Mouse (Mus musculus): ENCODE data around the gene Ccl5. TPM values are rescaled to one million over a fixed set of nuclear protein-coding genes. Genes with fewer than 3 reads are reported as not detected.
"Not testable (repeated sequence)": the region's sequence is repeated elsewhere in the genome, so short reads cannot be mapped to it uniquely, and the experiment has no call there.

The Ccl5 gene
- polyA plus RNA-seq, 1 experiment from 2014 or later = 3.5 TPM

DNA sequence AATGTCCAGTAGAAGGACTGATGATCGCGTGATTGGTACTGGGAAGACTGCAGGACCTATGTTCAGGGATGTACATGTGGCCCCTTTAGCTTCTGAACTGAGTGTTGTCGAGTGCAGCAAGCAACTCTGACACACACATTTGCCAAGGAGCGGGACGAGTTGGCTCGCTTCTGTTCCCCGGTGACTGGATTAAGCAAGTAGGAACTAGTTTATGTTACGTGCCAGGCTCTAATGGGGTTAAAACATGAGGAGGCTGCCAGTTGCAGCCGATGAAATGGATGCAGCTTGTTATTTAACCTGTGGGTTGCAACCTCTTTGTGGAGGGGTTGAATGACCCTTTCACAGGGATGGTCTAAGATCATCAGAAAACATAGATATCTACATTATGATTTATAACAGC is 37.7 kb upstream of the Ccl5 start:
- Histone ChIP-seq H3K4me2 (ENCODE audit: low read depth, low read length) (no peak overlapping the region), H3K9ac (ENCODE audit: low read depth, low read length) (no peak overlapping the region), H3K4me3 (ENCODE audit: low read length) (no peak overlapping the region), H3K27me3 (replicated peaks; ENCODE audit: control insufficient read depth, insufficient read depth, low read length) (no peaks in the 10 kb centered on the region), H3K36me3 (ENCODE audit: control insufficient read depth, insufficient read depth, low read length) (no peaks in the 10 kb centered on the region), H3K4me1 (ENCODE audit: control insufficient read depth, insufficient read depth, low read length) (no peaks in the 10 kb centered on the region), H3K27ac (ENCODE audit: low read length) (no peak overlapping the region), H3K9me3 (ENCODE audit: control insufficient read depth, low read length) (no peaks in the 10 kb centered on the region)
- 91% methylated on average over 9 of the region's 9 CpGs for WGBS
- ATAC-seq = no peak

DNA sequence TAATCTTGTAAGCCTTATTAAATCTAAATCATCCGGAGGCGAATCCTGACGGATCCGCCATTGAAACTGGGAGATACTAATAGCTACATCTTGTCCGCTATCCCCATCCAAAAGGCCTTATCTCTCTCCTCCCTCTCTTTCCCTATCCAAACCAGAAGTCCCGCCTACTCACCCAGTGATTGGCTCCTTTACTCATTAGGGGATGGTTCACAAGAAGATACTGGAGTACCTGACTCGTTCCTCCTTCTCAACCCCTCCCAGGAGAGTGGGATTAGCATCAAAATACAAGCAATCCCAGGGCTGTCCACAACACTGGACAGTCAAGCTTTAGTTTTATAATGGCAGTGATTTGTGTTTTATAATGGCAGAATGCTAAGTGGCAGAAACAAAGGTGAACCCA is 37.0 kb upstream of the Ccl5 start:
- H3K27me3 ChIP-seq (replicated peaks; ENCODE audit: control insufficient read depth, insufficient read depth, low read length) = no peaks in the 10 kb centered on the region
- H3K4me1 ChIP-seq (ENCODE audit: control insufficient read depth, insufficient read depth, low read length) = no peaks in the 10 kb centered on the region
- H3K9ac ChIP-seq (ENCODE audit: low read depth, low read length) = no peak overlapping the region
- no peaks in the 10 kb centered on the region for H3K36me3 ChIP-seq (ENCODE audit: control insufficient read depth, insufficient read depth, low read length)
- H3K27ac ChIP-seq (ENCODE audit: low read length) = no peak overlapping the region
- ATAC-seq = no peak
- H3K4me3 ChIP-seq (ENCODE audit: low read length) = no peak overlapping the region
- H3K4me2 ChIP-seq (ENCODE audit: low read depth, low read length) = no peak overlapping the region
- no peaks in the 10 kb centered on the region for H3K9me3 ChIP-seq (ENCODE audit: control insufficient read depth, low read length)
- WGBS = 79% methylated on average over 7 of the region's 7 CpGs

DNA sequence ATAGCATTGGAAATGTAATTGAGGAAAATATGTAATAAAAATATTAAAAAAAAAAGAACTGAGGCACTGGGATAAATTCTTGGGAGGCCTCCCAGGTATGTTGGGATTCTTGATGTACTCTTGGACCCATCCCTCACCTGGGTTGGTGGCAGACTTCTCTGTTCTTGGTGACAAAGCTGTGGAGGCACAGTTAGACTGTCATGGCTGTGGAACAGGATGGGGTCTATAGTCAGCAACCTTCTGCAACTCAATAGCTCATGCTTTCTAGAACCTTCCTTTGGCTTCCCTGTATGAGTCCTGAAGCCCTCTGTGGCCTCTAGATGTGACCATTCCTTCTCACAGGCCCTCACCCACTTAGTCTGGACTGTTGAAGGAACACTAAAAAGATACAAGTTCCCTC is 36.3 kb upstream of the Ccl5 start:
- H3K4me2 ChIP-seq (ENCODE audit: low read depth, low read length) = no peak overlapping the region
- no peak overlapping the region for H3K27ac ChIP-seq (ENCODE audit: low read length)
- no peaks in the 10 kb centered on the region for H3K9me3 ChIP-seq (ENCODE audit: control insufficient read depth, low read length)
- H3K9ac ChIP-seq (ENCODE audit: low read depth, low read length) = no peak overlapping the region
- no peaks in the 10 kb centered on the region for H3K36me3 ChIP-seq (ENCODE audit: control insufficient read depth, insufficient read depth, low read length)
- no peaks in the 10 kb centered on the region for H3K4me1 ChIP-seq (ENCODE audit: control insufficient read depth, insufficient read depth, low read length)
- H3K4me3 ChIP-seq (ENCODE audit: low read length) = no peak overlapping the region
- ATAC-seq = no peak
- no peaks in the 10 kb centered on the region for H3K27me3 ChIP-seq (replicated peaks; ENCODE audit: control insufficient read depth, insufficient read depth, low read length)

DNA sequence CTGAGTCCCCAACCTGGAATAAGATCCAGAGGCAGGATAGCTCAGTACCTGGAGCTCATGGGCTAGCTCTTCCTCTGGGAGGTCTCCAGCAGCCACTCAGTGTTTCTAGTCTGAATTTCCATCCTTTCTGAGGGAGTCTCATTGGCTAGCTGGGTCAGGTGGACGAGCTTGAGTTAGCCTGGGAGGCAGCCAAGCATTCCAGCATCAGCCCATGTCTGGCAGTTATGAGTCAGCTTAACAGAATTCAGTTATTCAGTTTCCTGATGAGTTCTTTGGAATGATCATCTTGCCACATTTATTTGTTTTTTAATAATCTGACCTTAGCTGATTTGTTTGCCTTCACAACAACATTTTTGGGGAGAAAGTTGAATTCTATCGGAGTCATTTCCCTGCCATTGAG is 33.4 kb upstream of the Ccl5 start:
- WGBS = 62% methylated on average over 2 of the region's 2 CpGs
- Histone ChIP-seq H3K9ac (ENCODE audit: low read depth, low read length) (no peak overlapping the region), H3K4me2 (ENCODE audit: low read depth, low read length) (no peak overlapping the region), H3K4me3 (ENCODE audit: low read length) (no peak overlapping the region), H3K4me1 (ENCODE audit: control insufficient read depth, insufficient read depth, low read length) (no peaks in the 10 kb centered on the region), H3K36me3 (ENCODE audit: control insufficient read depth, insufficient read depth, low read length) (no peaks in the 10 kb centered on the region), H3K27me3 (replicated peaks; ENCODE audit: control insufficient read depth, insufficient read depth, low read length) (no peaks in the 10 kb centered on the region), H3K9me3 (ENCODE audit: control insufficient read depth, low read length) (no peaks in the 10 kb centered on the region), H3K27ac (ENCODE audit: low read length) (no peak overlapping the region)
- no peak for ATAC-seq

DNA sequence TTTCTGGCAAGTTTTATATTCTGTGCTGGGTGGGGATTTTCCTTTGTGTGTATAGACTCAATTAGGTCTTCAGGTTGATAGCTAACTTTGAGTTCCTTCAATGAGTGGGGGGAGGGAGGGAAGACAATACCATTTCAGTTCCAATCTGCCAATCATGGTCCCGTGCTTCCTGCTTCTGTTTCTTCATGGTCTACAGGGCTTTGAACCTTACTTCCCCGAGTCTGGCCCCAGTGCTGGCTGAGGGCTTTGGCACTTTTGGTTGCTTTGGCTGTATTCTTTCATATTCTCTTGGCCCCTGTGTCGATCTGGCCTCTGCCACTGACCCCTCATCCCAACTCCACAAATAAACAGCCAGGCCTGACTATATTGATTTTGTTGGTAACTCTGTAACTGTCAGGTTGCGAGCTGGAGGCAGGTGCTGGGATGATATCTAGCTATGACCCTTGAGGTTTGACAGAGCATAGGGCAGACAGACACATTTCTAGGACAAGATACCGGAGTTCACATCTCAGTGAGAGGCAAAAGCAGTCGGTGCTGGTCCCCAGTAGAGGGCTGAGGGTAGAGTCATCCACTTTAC is 32.1 kb upstream of the Ccl5 start:
- H3K27me3 ChIP-seq (replicated peaks; ENCODE audit: control insufficient read depth, insufficient read depth, low read length) = no peaks in the 10 kb centered on the region
- no peak overlapping the region for H3K4me2 ChIP-seq (ENCODE audit: low read depth, low read length)
- WGBS = 60% methylated on average over 6 of the region's 6 CpGs
- no peak for ATAC-seq
- H3K4me3 ChIP-seq (ENCODE audit: low read length) = no peak overlapping the region
- H3K27ac ChIP-seq (ENCODE audit: low read length) = no peak overlapping the region
- no peaks in the 10 kb centered on the region for H3K36me3 ChIP-seq (ENCODE audit: control insufficient read depth, insufficient read depth, low read length)
- H3K4me1 ChIP-seq (ENCODE audit: control insufficient read depth, insufficient read depth, low read length) = no peaks in the 10 kb centered on the region
- H3K9me3 ChIP-seq (ENCODE audit: control insufficient read depth, low read length) = no peaks in the 10 kb centered on the region
- H3K9ac ChIP-seq (ENCODE audit: low read depth, low read length) = no peak overlapping the region

DNA sequence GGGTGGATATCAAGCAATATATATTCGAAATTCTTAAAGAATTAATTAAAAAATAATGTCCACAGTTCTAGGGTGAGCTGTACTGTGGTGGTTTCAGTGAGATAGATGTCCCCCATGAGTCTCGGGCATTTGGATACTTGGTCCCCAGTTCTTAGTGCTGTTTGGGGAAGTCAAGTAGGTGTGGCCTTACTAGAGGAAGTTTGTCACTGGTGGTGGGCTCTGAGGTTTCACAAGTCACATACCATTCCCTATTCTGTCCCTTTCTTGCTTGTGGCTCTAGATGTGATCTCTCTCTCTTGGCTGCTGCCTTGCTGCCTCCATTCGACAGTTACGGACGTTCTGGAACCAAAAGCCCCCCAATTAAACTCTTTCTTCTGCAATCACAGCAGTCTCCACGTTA is 30.1 kb upstream of the Ccl5 start:
- no peak overlapping the region for H3K4me3 ChIP-seq (ENCODE audit: low read length)
- no peaks in the 10 kb centered on the region for H3K9me3 ChIP-seq (ENCODE audit: control insufficient read depth, low read length)
- no peaks in the 10 kb centered on the region for H3K27me3 ChIP-seq (replicated peaks; ENCODE audit: control insufficient read depth, insufficient read depth, low read length)
- no peak for ATAC-seq
- no peak overlapping the region for H3K4me2 ChIP-seq (ENCODE audit: low read depth, low read length)
- H3K9ac ChIP-seq (ENCODE audit: low read depth, low read length) = no peak overlapping the region
- no peak overlapping the region for H3K27ac ChIP-seq (ENCODE audit: low read length)
- no peaks in the 10 kb centered on the region for H3K36me3 ChIP-seq (ENCODE audit: control insufficient read depth, insufficient read depth, low read length)
- 0 out of 2 replicates have a peak, but pooled peaks cover 2% of the 10 kb centered on the region for H3K4me1 ChIP-seq (ENCODE audit: control insufficient read depth, insufficient read depth, low read length)
- 78% methylated on average over 6 of the region's 6 CpGs for WGBS

DNA sequence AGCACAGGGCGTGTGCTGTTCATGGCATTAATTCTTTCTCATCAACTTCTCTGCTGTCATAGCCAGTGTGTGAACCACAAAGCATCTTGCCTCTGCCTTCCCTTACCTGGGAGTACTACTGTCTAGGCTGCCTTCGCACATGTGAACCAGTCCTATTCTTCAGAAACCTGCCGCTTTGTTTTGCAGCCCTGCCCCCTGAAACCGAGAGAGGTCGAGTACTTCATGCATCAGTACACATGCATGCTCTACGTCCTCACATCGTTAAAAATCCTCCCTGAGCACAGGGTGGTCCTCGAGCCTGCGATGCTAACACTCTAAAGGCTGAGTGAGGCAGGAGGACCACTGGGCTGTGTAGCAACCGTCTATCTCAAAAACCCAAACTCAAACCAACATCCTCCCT is 26.8 kb upstream of the Ccl5 start:
- H3K36me3 ChIP-seq (ENCODE audit: control insufficient read depth, insufficient read depth, low read length) = no peaks in the 10 kb centered on the region
- no peak overlapping the region for H3K4me2 ChIP-seq (ENCODE audit: low read depth, low read length)
- 71% methylated on average over 10 of the region's 10 CpGs for WGBS
- 0 out of 2 replicates have a peak, but pooled peaks cover 2% of the 10 kb centered on the region for H3K4me1 ChIP-seq (ENCODE audit: control insufficient read depth, insufficient read depth, low read length)
- no peak overlapping the region for H3K9ac ChIP-seq (ENCODE audit: low read depth, low read length)
- no peak overlapping the region for H3K27ac ChIP-seq (ENCODE audit: low read length)
- H3K27me3 ChIP-seq (replicated peaks; ENCODE audit: control insufficient read depth, insufficient read depth, low read length) = no peaks in the 10 kb centered on the region
- H3K9me3 ChIP-seq (ENCODE audit: control insufficient read depth, low read length) = no peaks in the 10 kb centered on the region
- H3K4me3 ChIP-seq (ENCODE audit: low read length) = no peak overlapping the region
- ATAC-seq = no peak

DNA sequence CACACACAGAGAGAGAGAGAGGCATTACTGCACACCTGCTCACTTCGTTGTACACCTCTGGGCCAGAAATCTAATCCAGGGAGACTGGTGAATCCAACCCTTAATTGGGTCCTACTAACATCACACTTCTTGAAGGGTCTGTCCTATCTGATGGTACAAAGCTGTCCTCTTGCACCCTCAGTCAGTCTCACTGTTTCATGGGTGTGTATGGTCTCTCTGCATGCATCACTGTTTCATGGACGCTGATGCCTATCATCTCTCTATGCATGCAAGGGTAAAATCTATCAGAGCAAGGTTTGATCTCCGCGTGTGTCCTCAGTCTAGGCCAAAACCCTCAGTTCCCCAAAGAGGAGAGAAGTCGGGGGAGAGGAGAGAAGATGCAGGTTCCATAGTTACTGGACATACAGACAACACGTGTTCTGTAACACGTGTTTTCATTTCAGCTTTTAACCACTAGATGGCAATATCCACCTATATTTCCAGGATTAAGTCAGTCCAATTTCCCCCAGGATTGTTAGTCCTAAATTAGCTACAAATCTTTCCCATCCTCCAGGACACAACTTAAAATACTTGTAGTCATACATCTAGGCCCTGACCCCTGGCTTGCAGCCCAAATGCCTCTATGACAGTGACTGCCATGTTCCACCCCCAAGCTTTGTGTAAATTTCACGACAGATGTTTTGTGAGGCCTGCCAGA is 25.9 kb upstream of the Ccl5 start:
- H3K36me3 ChIP-seq (ENCODE audit: control insufficient read depth, insufficient read depth, low read length) = no peaks in the 10 kb centered on the region
- H3K27ac ChIP-seq (ENCODE audit: low read length) = no peak overlapping the region
- H3K9ac ChIP-seq (ENCODE audit: low read depth, low read length) = no peak overlapping the region
- WGBS = 24% methylated on average over 8 of the region's 8 CpGs
- no peak overlapping the region for H3K4me2 ChIP-seq (ENCODE audit: low read depth, low read length)
- peak; percentile 36 for ATAC-seq
- H3K9me3 ChIP-seq (ENCODE audit: control insufficient read depth, low read length) = no peaks in the 10 kb centered on the region
- H3K4me3 ChIP-seq (ENCODE audit: low read length) = no peak overlapping the region
- 0 out of 2 replicates have a peak, but pooled peaks cover 2% of the 10 kb centered on the region for H3K4me1 ChIP-seq (ENCODE audit: control insufficient read depth, insufficient read depth, low read length)
- H3K27me3 ChIP-seq (replicated peaks; ENCODE audit: control insufficient read depth, insufficient read depth, low read length) = no peaks in the 10 kb centered on the region

DNA sequence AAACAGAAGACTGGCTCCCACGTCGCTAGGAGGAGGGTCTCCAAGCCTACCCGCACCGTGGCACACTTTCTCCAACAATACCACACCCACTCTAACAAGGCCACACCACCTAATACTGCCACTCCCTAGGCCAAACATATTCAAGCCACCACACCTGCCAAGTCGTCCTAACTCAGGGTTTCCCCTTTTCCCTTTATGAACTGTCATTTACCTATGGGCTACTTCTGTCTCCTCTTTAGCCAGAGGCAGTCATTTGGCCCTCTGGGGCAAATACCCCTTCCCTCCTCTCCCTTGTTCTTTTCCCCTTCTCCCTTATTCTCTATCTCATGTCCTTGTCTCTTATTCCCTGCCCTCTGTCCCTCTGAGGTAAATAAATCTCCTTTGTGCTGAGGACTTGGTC is 21.4 kb upstream of the Ccl5 start:
- no peak for ATAC-seq
- WGBS = 72% methylated on average over 5 of the region's 5 CpGs

DNA sequence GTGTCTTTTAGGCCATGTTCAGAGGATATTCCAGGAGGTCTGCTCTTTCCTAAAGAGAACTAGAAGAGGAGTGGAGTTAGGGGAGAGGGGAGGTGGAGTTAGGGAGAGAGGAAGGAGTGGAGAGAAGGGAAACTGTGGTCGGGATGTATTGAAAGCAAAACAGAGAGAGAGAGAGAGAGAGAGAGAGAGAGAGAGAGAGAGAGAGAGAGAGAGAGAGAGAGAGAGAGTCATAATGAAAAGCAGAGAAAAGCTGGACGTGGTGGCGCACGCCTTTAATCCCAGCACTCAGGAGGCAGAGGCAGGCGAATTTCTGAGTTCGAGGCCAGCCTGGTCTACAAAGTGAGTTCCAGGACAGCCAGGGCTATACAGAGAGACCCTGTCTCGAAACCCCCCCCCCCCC is 20.7 kb upstream of the Ccl5 start:
- not testable (repeated sequence) for H3K4me3 ChIP-seq (ENCODE audit: low read length); H3K9me3 ChIP-seq (ENCODE audit: control insufficient read depth, low read length); H3K4me2 ChIP-seq (ENCODE audit: low read depth, low read length); H3K27ac ChIP-seq (ENCODE audit: low read length); ATAC-seq; H3K9ac ChIP-seq (ENCODE audit: low read depth, low read length); H3K36me3 ChIP-seq (ENCODE audit: control insufficient read depth, insufficient read depth, low read length); H3K27me3 ChIP-seq (replicated peaks; ENCODE audit: control insufficient read depth, insufficient read depth, low read length); H3K4me1 ChIP-seq (ENCODE audit: control insufficient read depth, insufficient read depth, low read length)
- WGBS = 90% methylated on average over 7 of the region's 7 CpGs

More for the DNA sequence above, 21.4 kb upstream of the Ccl5 start:
- H3K4me1 ChIP-seq (ENCODE audit: control insufficient read depth, insufficient read depth, low read length) = 0 out of 2 replicates have a peak, but pooled peaks cover 2% of the 10 kb centered on the region
- no peak overlapping the region for H3K27ac ChIP-seq (ENCODE audit: low read length)
- no peaks in the 10 kb centered on the region for H3K36me3 ChIP-seq (ENCODE audit: control insufficient read depth, insufficient read depth, low read length)
- H3K4me3 ChIP-seq (ENCODE audit: low read length) = no peak overlapping the region
- H3K4me2 ChIP-seq (ENCODE audit: low read depth, low read length) = no peak overlapping the region
- H3K9ac ChIP-seq (ENCODE audit: low read depth, low read length) = no peak overlapping the region
- no peaks in the 10 kb centered on the region for H3K27me3 ChIP-seq (replicated peaks; ENCODE audit: control insufficient read depth, insufficient read depth, low read length)
- H3K9me3 ChIP-seq (ENCODE audit: control insufficient read depth, low read length) = no peaks in the 10 kb centered on the region
